Mouse (Mus musculus) adrenal gland, adult (tissue): ENCODE results near the gene Gm4305.
"Not testable (repeated sequence)": the region's sequence is repeated elsewhere in the genome, so short reads cannot be mapped to it uniquely, and the experiment has no call there.

Experiments
- DNase-seq, 2 experiments: peaks; one replicate each; pipeline ENCODE4 v3.0.0; 2022 to 2023; ENCODE audit warnings: low spot score in 1 of 2; ENCODE audit not compliant: inconsistent age in 2 of 2

Gm4305 gene

GRCm38 (mm10) chr10:100350793-100351192, at the start of gene Gm4305:
Gene Gm4305 (plus strand): TSS chr10:100351093.
- not testable (repeated sequence) for DNase-seq

- DNase-seq: not testable (repeated sequence)
These were observed 15.5 kb upstream of the Gm4305 start, which contains the start of gene Gm4301 for GRCm38 (mm10) chr10:100335376-100335775. Gene Gm4301 (plus strand): TSS chr10:100335676.

- DNase-seq: not testable (repeated sequence)
These were observed 10.4 kb upstream of the Gm4305 start, which contains the start of gene Gm4302 for GRCm38 (mm10) chr10:100340536-100340935. Gene Gm4302 (plus strand): TSS chr10:100340836.

GRCm38 (mm10) chr10:100345672-100346071, 5.2 kb upstream of the Gm4305 start, which contains the start of gene Gm4303:
Gene Gm4303 (plus strand): TSS chr10:100345972.
- DNase-seq: not testable (repeated sequence)

- peak; percentile 2 to 21 for DNase-seq
These were observed 5.9 kb downstream of the Gm4305 start for GRCm38 (mm10) chr10:100356841-100357240.

GRCm38 (mm10) chr10:100361038-100361437, 10.1 kb downstream of the Gm4305 start, which contains the start of gene Gm4307:
Gene Gm4307 (plus strand): TSS chr10:100361338.
- DNase-seq: not testable (repeated sequence)

- not testable (repeated sequence) for DNase-seq
These were observed 31.6 kb downstream of the Gm4305 start, which contains the start of gene Gm4312 for GRCm38 (mm10) chr10:100382460-100382859. Gene Gm4312 (minus strand): TSS chr10:100382560.
